Mouse (Mus musculus) heart, adult 2 months (tissue): Measurements from ENCODE around the gene Btbd2.

Experiments used
- CTCF ChIP-seq: fragments of 200-600 bp; IDR thresholded peaks from 2 replicates; pipeline ENCODE4 v1.8.1; 2022; ENCODE audit warnings: antibody characterized with exemption, mild to moderate bottlenecking, moderate library complexity
- EP300 ChIP-seq: fragments of 200-500 bp; IDR thresholded peaks from 2 replicates; pipeline ENCODE4 v1.6.1; 2011; ENCODE audit warnings: low read depth, low read length, control low read depth; ENCODE audit not compliant: insufficient read depth
- POLR2A ChIP-seq: fragments of 200-500 bp; IDR thresholded peaks from 2 replicates; pipeline ENCODE4 v1.6.1; 2011; ENCODE audit warnings: mild to moderate bottlenecking, low read depth, low read length, control low read depth; ENCODE audit not compliant: insufficient read depth

GRCm38 (mm10) chr10:80623457-80624191, 33.2 kb downstream of the Btbd2 start:
- TF ChIP-seq CTCF = peak; percentile 35
- TF ChIP-seq EP300 = no peak
- TF ChIP-seq POLR2A = peak; percentile 60
